Mouse (Mus musculus): ENCODE measurements around the gene Dhcr24. TPM values are rescaled to one million over a fixed set of nuclear protein-coding genes. Genes with fewer than 3 reads are reported as not detected.

The Dhcr24 gene
- polyA plus RNA-seq, 1 experiment from 2014 or later, result 29.3 TPM

DNA sequence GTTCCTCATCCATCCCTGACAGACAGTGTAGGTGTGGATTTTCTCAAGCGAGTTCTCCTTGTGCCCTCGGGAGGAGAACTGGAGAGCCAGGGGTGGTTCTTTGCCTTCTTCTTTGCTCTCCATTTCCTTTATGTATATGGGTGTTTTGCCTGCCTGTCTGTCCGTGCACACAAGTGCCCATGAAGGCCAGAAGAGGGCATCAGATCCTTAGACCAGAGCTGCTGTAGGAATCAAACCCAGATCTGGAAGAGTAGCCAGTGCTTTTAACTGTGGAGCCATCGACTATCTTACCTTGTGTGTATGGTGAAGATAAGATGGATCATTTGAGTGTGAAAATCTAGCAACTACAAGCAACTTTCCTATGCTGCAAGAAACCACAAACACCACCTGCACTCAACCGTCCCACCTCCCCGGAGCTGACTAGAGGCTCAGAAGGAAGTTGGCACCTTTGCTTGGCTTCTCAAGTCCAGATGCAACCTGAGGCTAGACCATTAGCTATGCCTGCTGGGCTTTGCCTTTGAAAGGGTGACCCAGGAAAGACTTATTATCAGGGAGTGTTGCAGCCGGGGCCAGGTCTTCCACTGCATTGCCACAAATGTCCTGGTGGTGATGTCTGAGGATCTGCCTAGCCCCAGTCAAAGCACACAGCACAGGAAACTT is 27.3 kb upstream of the Dhcr24 start:
- no peak for ATAC-seq (replicated peaks; ENCODE audit: low FRiP score)
- H3K4me3 ChIP-seq (ENCODE audit: low read depth, low read length), result no peak overlapping the region
- DNase-seq (ENCODE audit: low spot score), result no peak
- H3K27me3 ChIP-seq (ENCODE audit: control insufficient read depth, insufficient read depth, low read length), result no peaks in the 10 kb centered on the region
- no peak overlapping the region for H3K4me2 ChIP-seq (ENCODE audit: low read depth, low read length, severe bottlenecking)
- WGBS, result 68% methylated on average over 7 of the region's 7 CpGs
- no peak overlapping the region for H3K27ac ChIP-seq (ENCODE audit: low read depth, low read length)
- H3K36me3 ChIP-seq (ENCODE audit: control insufficient read depth, insufficient read depth, low read length), result no peaks in the 10 kb centered on the region
- no peak overlapping the region for H3K9ac ChIP-seq (ENCODE audit: low read length)
- no peaks in the 10 kb centered on the region for H3K9me3 ChIP-seq (ENCODE audit: control insufficient read depth, low read length)
- H3K4me1 ChIP-seq (replicated peaks; ENCODE audit: control insufficient read depth, insufficient read depth, low read length), result 0 out of 2 replicates have a peak, but pooled peaks cover 2% of the 10 kb centered on the region

DNA sequence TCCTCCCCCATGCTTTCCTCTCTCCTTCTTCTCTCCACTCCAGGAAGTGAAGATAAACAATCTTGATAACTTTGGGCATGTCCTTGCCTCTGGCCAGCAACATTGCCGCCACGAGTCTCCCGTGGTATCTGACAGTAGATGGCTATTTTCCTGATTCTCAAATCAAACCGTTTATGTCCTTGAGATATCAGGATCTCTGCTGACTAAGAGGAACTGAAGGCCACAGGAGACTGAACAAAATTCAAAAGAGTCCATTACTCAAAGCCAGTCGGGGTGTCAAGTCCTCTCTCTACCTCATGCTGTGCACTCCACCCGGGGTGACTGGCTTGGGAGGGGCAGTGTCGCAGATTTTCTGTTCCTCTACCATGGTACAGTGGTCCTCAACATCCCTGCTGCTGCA is 26.6 kb upstream of the Dhcr24 start:
- Histone ChIP-seq H3K9me3 (ENCODE audit: control insufficient read depth, low read length) (no peaks in the 10 kb centered on the region), H3K4me2 (ENCODE audit: low read depth, low read length, severe bottlenecking) (no peak overlapping the region), H3K4me1 (replicated peaks; ENCODE audit: control insufficient read depth, insufficient read depth, low read length) (0 out of 2 replicates have a peak, but pooled peaks cover 2% of the 10 kb centered on the region), H3K36me3 (ENCODE audit: control insufficient read depth, insufficient read depth, low read length) (no peaks in the 10 kb centered on the region), H3K27ac (ENCODE audit: low read depth, low read length) (no peak overlapping the region), H3K4me3 (ENCODE audit: low read depth, low read length) (no peak overlapping the region), H3K9ac (ENCODE audit: low read length) (no peak overlapping the region), H3K27me3 (ENCODE audit: control insufficient read depth, insufficient read depth, low read length) (no peaks in the 10 kb centered on the region)
- WGBS, result 80% methylated on average over 7 of the region's 7 CpGs
- DNase-seq (ENCODE audit: low spot score) (no peak), ATAC-seq (replicated peaks; ENCODE audit: low FRiP score) (no peak)

DNA sequence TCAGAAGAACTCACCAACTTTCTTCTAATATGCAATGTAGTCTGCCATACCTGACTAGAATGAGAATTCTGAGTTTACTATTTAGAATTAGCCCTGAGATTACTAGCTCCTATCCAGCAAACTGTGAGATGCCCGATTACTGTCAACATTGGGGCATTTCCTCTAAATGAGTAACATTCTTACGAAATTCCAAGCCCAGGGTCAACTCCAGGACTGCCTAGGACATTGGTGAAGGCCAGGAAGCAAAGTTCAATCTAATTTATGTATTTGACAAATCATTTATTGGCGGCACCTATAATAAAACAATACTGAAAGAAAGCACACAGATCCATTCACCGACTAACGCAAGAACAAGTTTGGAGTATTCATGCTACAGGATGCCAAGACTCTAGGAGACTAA is 21.1 kb upstream of the Dhcr24 start:
- ATAC-seq (replicated peaks; ENCODE audit: low FRiP score) (no peak), DNase-seq (ENCODE audit: low spot score) (no peak)
- H3K27ac ChIP-seq (ENCODE audit: low read depth, low read length), result no peak overlapping the region
- H3K9me3 ChIP-seq (ENCODE audit: control insufficient read depth, low read length), result no peaks in the 10 kb centered on the region
- WGBS, result 87% methylated on average over 5 of the region's 5 CpGs
- H3K36me3 ChIP-seq (ENCODE audit: control insufficient read depth, insufficient read depth, low read length), result no peaks in the 10 kb centered on the region
- H3K4me3 ChIP-seq (ENCODE audit: low read depth, low read length), result no peak overlapping the region
- no peak overlapping the region for H3K9ac ChIP-seq (ENCODE audit: low read length)
- H3K4me2 ChIP-seq (ENCODE audit: low read depth, low read length, severe bottlenecking), result no peak overlapping the region
- no peaks in the 10 kb centered on the region for H3K4me1 ChIP-seq (replicated peaks; ENCODE audit: control insufficient read depth, insufficient read depth, low read length)
- no peaks in the 10 kb centered on the region for H3K27me3 ChIP-seq (ENCODE audit: control insufficient read depth, insufficient read depth, low read length)

DNA sequence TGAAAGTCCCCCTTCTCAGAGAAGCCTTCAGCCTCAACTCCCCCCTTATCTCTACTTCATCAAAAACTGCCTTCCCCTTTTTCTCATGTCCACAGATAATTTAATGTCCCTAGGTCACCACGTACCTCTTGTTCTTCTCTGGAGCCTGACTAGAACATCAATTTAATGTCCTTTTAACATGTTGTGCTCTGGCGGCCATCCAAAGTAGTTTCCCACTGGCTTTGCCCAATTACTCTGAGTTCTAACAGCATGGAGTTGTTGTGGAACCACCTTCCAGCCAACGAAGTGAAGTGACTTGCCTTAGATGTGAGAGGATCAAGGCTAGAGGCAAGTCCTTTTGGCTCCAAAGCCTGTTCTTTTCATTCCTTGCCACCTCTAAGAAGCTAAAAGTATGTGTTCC is 19.3 kb upstream of the Dhcr24 start:
- H3K9ac ChIP-seq (ENCODE audit: low read length), result no peak overlapping the region
- H3K4me2 ChIP-seq (ENCODE audit: low read depth, low read length, severe bottlenecking), result no peak overlapping the region
- H3K9me3 ChIP-seq (ENCODE audit: control insufficient read depth, low read length), result no peaks in the 10 kb centered on the region
- ATAC-seq (replicated peaks; ENCODE audit: low FRiP score) (no peak), DNase-seq (ENCODE audit: low spot score) (no peak)
- no peak overlapping the region for H3K27ac ChIP-seq (ENCODE audit: low read depth, low read length)
- no peaks in the 10 kb centered on the region for H3K27me3 ChIP-seq (ENCODE audit: control insufficient read depth, insufficient read depth, low read length)
- no peak overlapping the region for H3K4me3 ChIP-seq (ENCODE audit: low read depth, low read length)
- H3K36me3 ChIP-seq (ENCODE audit: control insufficient read depth, insufficient read depth, low read length), result no peaks in the 10 kb centered on the region
- H3K4me1 ChIP-seq (replicated peaks; ENCODE audit: control insufficient read depth, insufficient read depth, low read length), result no peaks in the 10 kb centered on the region
- WGBS, result 77% methylated on average over 3 of the region's 3 CpGs

DNA sequence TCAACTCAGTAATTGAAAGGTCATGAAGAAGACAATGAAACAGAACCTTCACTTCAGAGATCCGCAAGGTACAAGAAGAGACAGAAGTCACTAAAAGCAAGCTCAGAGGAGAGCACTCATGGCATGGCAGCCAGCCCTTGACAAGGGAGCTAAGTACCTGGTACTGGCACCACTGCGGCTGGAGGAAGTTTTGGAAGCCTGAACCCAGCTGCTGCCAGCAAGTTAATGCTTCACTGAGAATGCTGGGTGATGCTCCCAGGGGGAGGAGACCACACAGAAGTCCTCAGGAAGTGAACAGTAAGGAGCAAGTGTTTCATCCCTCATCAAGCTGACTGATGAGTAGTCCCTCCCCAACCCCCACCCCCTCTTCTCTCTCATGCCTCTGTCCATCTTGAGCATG is 18.6 kb upstream of the Dhcr24 start:
- WGBS, result 86% methylated on average over 2 of the region's 2 CpGs
- Histone ChIP-seq H3K9me3 (ENCODE audit: control insufficient read depth, low read length) (no peaks in the 10 kb centered on the region), H3K27me3 (ENCODE audit: control insufficient read depth, insufficient read depth, low read length) (no peaks in the 10 kb centered on the region), H3K9ac (ENCODE audit: low read length) (no peak overlapping the region), H3K4me2 (ENCODE audit: low read depth, low read length, severe bottlenecking) (no peak overlapping the region), H3K4me1 (replicated peaks; ENCODE audit: control insufficient read depth, insufficient read depth, low read length) (no peaks in the 10 kb centered on the region), H3K36me3 (ENCODE audit: control insufficient read depth, insufficient read depth, low read length) (no peaks in the 10 kb centered on the region), H3K27ac (ENCODE audit: low read depth, low read length) (no peak overlapping the region), H3K4me3 (ENCODE audit: low read depth, low read length) (no peak overlapping the region)
- DNase-seq (ENCODE audit: low spot score), result no peak
- ATAC-seq (replicated peaks; ENCODE audit: low FRiP score), result no peak

DNA sequence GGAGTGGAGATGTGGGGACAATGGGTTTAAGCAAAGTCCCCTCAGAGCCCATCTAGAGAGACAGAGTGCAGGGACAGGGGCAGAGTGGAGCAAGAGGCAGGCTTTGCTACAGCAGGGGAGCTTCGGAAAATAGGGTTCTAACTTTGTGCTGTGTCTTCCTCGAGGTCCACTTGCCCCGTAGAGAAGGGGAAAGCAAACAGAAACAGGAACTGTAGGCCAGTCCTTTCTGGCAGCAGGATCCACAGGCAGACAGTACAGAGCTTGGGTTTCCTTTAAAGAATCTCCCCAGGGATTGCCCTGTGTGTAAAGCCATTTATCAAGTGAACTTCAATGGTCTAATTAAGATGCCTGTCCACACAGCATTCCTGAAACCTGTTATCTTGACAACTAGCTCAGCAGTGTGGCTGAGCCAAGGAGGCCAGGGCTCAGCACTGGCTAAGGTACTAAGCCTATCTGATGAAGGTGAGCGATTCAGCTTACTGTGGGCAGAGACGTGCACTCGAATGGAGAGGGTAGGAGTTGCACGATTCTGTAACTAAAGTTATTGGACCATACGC is 14.9 kb upstream of the Dhcr24 start:
- no peaks in the 10 kb centered on the region for H3K4me1 ChIP-seq (replicated peaks; ENCODE audit: control insufficient read depth, insufficient read depth, low read length)
- H3K27ac ChIP-seq (ENCODE audit: low read depth, low read length), result no peak overlapping the region
- WGBS, result 72% methylated on average over 8 of the region's 8 CpGs
- H3K9me3 ChIP-seq (ENCODE audit: control insufficient read depth, low read length), result no peaks in the 10 kb centered on the region
- no peak overlapping the region for H3K9ac ChIP-seq (ENCODE audit: low read length)
- H3K36me3 ChIP-seq (ENCODE audit: control insufficient read depth, insufficient read depth, low read length), result no peaks in the 10 kb centered on the region
- ATAC-seq (replicated peaks; ENCODE audit: low FRiP score) (no peak), DNase-seq (ENCODE audit: low spot score) (no peak)
- no peaks in the 10 kb centered on the region for H3K27me3 ChIP-seq (ENCODE audit: control insufficient read depth, insufficient read depth, low read length)
- H3K4me2 ChIP-seq (ENCODE audit: low read depth, low read length, severe bottlenecking), result no peak overlapping the region
- H3K4me3 ChIP-seq (ENCODE audit: low read depth, low read length), result no peak overlapping the region

DNA sequence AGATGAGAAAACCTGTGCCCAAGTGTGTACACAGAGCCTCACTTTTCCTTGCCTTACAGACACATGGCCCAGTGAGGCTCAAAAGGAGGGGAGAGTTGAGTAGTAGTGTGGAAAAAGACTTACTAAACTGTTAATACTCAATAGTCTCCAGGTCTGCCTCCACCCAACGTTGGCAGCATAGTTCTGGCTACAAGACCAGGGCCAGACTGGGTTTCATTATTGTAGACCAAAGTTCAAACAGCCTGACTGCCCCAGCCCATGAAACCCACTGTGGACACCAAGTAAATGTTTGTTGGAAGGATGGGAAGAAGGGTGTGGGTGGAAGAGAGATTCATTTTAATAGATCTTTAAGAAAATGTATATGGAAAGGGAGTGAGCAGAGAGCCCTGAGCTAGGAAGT is 13.9 kb upstream of the Dhcr24 start:
- no peaks in the 10 kb centered on the region for H3K9me3 ChIP-seq (ENCODE audit: control insufficient read depth, low read length)
- no peak for DNase-seq (ENCODE audit: low spot score)
- H3K4me1 ChIP-seq (replicated peaks; ENCODE audit: control insufficient read depth, insufficient read depth, low read length), result no peaks in the 10 kb centered on the region
- WGBS, result 74% methylated on average over 1 of the region's 1 CpGs
- no peaks in the 10 kb centered on the region for H3K27me3 ChIP-seq (ENCODE audit: control insufficient read depth, insufficient read depth, low read length)
- ATAC-seq (replicated peaks; ENCODE audit: low FRiP score), result no peak
- no peak overlapping the region for H3K4me2 ChIP-seq (ENCODE audit: low read depth, low read length, severe bottlenecking)
- H3K36me3 ChIP-seq (ENCODE audit: control insufficient read depth, insufficient read depth, low read length), result no peaks in the 10 kb centered on the region
- no peak overlapping the region for H3K4me3 ChIP-seq (ENCODE audit: low read depth, low read length)
- H3K27ac ChIP-seq (ENCODE audit: low read depth, low read length), result no peak overlapping the region
- H3K9ac ChIP-seq (ENCODE audit: low read length), result no peak overlapping the region

DNA sequence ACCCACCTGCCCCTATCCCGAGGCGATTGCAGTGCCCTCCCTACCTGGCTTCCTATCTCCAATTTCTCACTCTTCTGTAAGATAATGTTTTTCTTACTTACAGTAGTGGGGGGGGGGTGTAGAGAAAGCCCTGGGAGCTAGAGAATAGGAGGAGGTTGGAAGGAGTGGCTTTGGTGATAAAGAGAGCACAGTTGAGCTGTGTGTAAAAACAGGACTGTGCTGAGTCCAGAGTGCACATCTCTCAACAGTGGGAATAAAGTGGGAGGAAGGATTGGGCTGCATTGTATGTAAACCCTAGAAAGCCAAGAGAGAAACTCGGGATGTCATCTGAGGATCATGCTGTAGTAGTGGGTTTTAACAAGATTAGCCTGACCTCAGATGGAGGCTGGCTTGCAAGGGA is 12.7 kb upstream of the Dhcr24 start:
- no peak for DNase-seq (ENCODE audit: low spot score)
- H3K27ac ChIP-seq (ENCODE audit: low read depth, low read length), result no peak overlapping the region
- no peaks in the 10 kb centered on the region for H3K36me3 ChIP-seq (ENCODE audit: control insufficient read depth, insufficient read depth, low read length)
- 82% methylated on average over 3 of the region's 3 CpGs for WGBS
- H3K27me3 ChIP-seq (ENCODE audit: control insufficient read depth, insufficient read depth, low read length), result no peaks in the 10 kb centered on the region
- ATAC-seq (replicated peaks; ENCODE audit: low FRiP score), result no peak
- no peak overlapping the region for H3K4me3 ChIP-seq (ENCODE audit: low read depth, low read length)
- no peak overlapping the region for H3K9ac ChIP-seq (ENCODE audit: low read length)
- H3K4me1 ChIP-seq (replicated peaks; ENCODE audit: control insufficient read depth, insufficient read depth, low read length), result no peaks in the 10 kb centered on the region
- H3K4me2 ChIP-seq (ENCODE audit: low read depth, low read length, severe bottlenecking), result no peak overlapping the region
- H3K9me3 ChIP-seq (ENCODE audit: control insufficient read depth, low read length), result no peaks in the 10 kb centered on the region

DNA sequence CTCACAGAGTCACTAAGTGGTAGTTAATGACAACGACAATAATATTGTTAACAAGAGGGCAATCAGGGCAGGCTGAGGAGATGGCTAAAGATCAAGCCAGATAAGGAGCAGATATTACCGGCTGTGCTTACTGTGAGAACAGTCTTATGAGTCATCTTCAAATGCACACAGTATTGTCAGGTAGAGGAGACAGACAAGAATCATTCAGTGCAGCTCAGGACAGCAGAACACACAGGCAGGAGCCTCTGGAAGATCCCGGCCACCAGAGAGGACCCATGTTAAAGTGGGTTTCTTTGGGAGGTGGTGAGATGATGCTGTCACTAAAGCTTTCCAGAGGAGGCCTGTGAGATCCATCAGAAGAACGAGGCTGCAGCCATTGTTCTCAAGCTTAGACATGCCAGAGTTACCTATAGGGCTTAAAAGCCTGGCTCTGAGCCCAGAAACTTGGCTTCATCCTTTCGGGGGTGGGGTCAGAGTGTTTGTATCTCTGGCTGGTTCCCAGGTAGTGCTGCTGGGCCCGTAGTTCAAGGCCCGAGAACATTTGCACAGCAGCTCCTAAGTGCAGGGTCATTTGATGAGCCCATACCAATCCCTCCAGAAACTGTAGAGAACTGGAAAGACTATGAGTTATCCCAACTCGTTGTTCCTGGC is 10.2 kb upstream of the Dhcr24 start:
- DNase-seq (ENCODE audit: low spot score) (no peak), ATAC-seq (replicated peaks; ENCODE audit: low FRiP score) (no peak)
- no peak overlapping the region for H3K27ac ChIP-seq (ENCODE audit: low read depth, low read length)
- H3K4me1 ChIP-seq (replicated peaks; ENCODE audit: control insufficient read depth, insufficient read depth, low read length), result no peaks in the 10 kb centered on the region
- 88% methylated on average over 8 of the region's 8 CpGs for WGBS
- H3K27me3 ChIP-seq (ENCODE audit: control insufficient read depth, insufficient read depth, low read length), result no peaks in the 10 kb centered on the region
- no peak overlapping the region for H3K9ac ChIP-seq (ENCODE audit: low read length)
- H3K9me3 ChIP-seq (ENCODE audit: control insufficient read depth, low read length), result no peaks in the 10 kb centered on the region
- H3K36me3 ChIP-seq (ENCODE audit: control insufficient read depth, insufficient read depth, low read length), result no peaks in the 10 kb centered on the region
- H3K4me3 ChIP-seq (ENCODE audit: low read depth, low read length), result no peak overlapping the region
- no peak overlapping the region for H3K4me2 ChIP-seq (ENCODE audit: low read depth, low read length, severe bottlenecking)
